Mouse (Mus musculus): ENCODE data around the gene Il4ra.

Gene Il4ra

DNA sequence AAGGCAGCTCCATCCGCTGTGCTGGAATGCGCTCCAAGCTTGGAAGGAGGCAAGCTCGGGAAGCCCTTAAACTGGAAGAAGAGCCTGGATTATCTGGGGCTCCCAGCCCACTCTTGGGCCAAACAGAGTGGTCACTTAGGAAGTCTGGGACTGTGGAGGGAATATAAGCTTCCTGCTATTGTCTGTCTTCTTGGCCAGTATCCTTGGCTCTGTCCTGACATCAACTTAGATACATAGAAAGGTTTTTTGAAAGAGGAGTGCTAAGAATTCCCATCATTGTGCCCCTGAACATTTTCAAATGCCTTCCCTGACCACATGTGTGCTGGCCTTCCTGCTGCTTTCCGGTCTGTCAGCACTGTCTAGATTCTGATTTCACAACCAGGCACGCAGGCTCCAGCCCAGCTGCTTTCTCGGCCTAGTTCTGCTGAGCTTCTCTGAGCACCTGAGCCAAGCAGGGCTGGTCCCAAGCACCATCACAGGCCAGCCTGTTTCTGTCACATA, 989 bp upstream of the Il4ra start:
- no peak for DNase-seq

DNA sequence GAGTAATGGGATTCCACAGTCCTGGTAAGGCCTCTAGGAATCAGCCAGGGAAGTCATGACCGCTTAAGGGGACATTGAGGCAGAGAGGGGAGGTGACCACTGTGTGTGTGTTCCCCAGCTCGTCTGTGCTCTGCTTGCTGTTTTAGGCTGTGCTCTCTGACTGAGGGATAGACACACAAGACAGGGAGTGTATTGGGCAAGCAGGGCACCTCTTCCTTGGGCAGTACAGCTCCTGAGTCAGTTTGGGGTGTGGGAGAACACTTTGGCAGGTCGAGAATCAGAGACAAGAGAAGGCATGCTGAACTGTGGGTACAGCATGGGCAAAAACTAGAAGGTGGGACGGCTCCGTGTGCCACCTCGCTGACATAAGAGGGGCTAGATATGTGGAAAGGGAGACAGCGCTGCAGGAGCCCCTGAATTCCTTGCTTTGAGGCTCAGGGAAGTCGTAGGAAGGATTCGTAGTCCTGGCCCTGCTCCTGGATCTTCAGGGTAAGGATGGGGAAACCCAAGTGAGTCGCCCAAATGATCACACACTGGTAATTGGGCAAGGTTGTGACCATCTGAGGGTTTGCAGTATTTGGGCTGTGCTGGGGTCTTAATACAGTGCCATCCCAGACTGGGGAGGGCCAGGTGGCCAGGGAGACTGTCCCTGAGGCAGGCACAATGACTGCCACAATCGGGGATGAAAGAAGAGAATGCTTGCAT, 1.1 kb downstream of the Il4ra start:
- no peak for DNase-seq

- no peak for DNase-seq
Measured at GRCm38 (mm10) chr7:125553653-125554428, 1.9 kb downstream of the Il4ra start.

DNA sequence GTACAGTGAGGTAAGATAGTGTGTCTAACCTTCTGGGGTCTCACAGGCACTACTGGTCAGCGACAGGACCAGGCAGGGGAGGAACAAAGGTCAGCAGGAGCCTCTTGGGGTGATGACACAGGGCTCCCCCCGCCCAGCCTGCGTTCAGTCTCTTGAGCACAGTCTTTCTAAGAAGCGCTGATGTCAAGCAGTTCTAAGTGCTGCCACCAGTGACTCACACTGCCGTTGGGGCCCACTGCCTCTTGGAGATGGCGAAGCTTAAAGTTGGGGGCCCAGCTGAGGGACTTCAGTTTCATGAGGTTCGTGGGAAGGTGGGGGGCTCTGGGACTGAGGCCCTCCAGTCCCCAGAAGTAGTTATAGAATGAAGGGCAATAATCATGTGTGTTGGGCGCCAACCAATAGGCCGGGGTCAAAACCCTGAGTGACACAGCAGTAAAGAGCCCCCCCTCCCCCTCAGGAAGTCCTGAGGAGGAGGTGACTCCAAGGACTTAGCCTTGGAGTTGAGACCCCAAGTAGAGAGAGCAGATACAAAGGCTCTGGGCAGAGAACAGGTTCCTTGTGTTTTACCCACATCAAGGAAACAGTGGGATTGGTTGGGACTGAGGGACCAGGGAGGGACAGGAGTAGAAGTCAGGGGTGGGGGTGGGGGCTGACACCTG, 2.7 kb downstream of the Il4ra start:
- no peak for DNase-seq

DNA sequence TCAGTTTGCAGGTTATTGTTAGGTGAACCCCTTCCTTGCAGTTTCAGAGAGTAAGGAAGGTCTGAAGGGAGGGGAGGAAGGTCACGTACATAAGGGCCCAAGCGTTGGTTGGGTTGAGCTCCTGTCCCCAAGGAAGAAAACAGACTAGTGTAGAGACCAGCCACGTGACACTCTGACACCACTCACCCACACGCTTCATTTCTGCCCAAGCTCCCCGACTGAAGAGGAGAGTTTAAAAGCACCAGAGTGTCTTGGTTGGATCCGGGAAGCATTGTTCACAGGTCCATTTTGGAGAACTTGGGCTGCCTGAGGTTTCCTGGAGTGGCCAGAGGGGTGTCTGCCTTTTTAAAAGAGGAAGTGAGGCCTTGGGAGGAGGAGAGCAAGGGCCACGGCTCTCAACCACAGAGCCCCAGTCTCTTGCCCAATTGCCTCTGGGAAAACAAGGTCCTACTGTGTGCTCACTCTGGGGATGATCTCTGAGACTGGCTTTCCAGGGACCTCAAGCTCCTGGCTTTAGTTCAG, 3.5 kb downstream of the Il4ra start:
- DNase-seq, result no peak

DNA sequence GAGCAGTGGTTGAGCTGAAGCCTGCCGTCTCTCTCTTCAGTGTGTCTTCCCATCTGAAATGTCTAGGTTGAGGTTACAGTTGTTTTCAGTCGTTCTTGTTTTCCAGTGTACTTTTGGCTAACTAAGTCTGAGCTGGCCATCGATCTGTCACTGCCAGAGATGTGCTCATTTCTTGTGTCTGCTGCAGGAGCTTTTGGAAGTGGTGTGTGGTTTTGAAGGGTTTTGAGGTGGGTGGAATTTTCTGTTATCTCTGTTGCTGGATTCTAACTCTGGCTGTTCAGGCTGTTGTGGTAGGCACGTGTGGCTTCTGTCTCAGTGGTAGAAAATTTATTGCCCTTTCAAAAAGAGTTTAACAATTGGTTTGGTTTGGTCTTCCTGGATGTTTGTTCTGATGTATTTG, 4.2 kb downstream of the Il4ra start:
- no peak for DNase-seq

DNA sequence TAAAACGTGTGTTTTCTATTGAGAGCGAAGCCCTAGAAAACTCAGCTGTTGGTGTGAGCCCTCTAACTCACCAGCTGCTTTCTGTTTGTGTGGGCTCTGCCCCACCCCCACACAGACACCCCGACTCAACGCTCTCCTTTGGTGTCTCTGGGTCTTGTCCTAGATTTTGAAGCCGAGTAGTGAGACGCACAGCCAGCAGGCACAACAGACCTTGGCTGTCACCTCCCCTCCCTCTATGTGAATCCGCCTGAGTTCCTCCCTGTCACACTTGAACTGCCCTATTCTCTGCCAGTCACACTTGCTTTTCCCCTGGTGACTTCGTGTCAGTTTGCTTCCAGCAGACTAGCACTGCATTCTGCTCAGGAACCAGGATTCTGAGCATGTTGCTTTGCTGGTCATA, 4.9 kb downstream of the Il4ra start:
- DNase-seq, result no peak

GRCm38 (mm10) chr7:125558401-125558945, 6.6 kb downstream of the Il4ra start:
- DNase-seq, result no peak

GRCm38 (mm10) chr7:125558997-125559396, 7.1 kb downstream of the Il4ra start:
- no peak for DNase-seq

- DNase-seq, result no peak
Measured at GRCm38 (mm10) chr7:125559537-125559936, 7.6 kb downstream of the Il4ra start.

- peak; percentile 42 to 45 for DNase-seq
Measured at GRCm38 (mm10) chr7:125560146-125560785, 8.3 kb downstream of the Il4ra start.

DNA sequence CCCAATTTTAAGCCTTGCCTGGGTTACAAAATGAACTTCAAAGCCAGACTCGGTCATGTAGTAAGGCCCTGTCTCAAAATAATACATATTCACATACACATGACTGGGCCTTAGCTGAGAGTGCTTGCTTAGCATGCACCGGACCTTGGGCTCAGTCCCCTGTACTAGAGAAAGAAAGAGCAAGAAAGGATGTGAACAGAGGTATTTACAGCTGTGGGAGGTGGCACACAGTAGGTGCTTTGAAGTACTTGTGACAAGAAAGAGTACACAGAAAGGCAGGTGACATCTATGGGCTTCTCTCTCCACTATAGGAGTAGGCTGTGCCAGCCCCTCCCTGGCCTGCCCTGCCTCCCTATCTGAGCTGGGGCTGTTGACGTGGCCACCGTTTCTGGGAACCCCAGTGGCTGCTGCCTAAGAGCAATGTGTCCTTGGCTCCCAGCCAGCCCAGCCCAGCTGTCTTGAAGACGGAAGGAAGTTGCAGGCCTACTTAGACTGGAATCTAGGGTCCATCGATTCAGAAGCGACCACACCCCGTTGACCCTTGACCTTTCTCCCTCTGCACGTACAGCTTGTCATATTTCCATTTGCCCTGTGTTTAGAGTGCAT, 9.3 kb downstream of the Il4ra start:
- DNase-seq, result peak in 1 of 2 experiments; percentile 35

- DNase-seq, result no peak
Measured at GRCm38 (mm10) chr7:125562413-125562812, 10.5 kb downstream of the Il4ra start.

DNA sequence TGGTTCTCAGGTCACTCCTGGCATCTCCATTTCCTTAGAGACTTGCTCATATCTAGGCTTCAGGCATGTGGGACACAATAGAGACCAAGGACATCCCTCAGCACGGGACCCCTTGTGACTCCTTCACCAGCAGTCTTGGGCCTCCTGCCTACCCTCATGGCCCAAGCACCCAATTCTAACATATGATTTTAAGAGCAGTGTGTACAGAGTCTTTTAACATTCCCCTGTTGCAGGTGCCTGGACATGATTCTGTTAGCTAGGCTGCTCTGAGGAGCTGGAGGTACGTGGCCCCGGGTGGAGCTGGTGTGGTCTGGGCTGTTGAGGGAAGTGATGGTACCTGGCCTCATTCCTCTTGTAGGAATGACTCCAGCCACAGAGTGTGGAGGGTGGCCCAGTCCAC, 11.2 kb downstream of the Il4ra start:
- no peak for DNase-seq

DNA sequence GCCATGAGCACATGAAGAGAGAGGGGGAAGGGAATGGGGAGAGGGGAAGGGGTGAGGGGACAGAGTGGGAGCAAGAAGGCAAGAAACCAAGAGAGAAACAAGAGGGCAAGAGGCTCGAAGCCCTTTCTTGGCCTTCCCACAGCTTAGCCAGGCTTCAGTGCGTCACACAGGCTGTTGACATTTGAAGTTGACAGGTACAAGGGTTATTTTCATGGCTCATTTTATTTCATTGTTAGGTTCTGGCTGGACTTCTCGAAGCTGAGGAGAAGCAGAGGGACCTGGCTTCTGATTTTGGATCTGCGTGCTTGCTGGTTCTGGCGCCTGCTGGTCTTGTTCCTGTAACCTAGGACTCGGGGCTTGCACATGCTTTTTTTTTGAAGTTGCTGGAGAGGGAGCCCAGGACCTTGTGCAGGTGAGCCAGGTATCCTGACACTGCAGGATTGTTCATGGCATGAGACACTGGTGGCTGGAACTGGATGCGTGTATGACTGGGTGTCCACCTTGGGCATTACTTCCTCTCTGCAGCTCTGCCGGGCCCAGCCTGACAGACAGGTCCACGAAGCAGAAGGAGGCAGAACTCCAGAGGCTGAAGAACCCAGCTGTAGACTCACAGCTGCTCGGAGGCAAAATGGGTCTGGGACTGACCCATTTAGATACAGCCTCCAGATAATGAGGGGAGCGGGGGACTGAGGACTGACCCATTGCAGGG, 12.6 kb downstream of the Il4ra start:
- no peak for DNase-seq

GRCm38 (mm10) chr7:125565516-125566285, 13.8 kb downstream of the Il4ra start:
- no peak for DNase-seq

- no peak for DNase-seq
Measured at GRCm38 (mm10) chr7:125566420-125566819, 14.5 kb downstream of the Il4ra start.

DNA sequence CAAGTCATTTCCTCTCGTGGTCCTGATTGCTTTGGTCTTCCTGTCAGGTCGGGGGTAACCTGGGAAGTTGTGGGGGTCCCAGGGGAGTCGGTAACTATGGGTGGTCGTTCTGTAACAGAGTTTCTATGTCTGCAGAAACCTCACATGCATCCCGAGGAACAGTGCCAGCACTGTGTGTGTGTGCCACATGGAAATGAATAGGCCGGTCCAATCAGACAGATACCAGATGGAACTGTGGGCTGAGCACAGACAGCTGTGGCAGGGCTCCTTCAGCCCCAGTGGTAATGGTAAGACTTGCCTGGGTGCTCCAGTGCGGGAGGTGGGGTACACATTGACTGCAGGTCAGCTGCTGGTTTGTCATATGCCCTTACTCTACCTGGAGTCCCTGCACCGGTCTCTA, 17.0 kb downstream of the Il4ra start:
- DNase-seq, result no peak

GRCm38 (mm10) chr7:125571891-125572290, 20.0 kb downstream of the Il4ra start:
- no peak for DNase-seq

DNA sequence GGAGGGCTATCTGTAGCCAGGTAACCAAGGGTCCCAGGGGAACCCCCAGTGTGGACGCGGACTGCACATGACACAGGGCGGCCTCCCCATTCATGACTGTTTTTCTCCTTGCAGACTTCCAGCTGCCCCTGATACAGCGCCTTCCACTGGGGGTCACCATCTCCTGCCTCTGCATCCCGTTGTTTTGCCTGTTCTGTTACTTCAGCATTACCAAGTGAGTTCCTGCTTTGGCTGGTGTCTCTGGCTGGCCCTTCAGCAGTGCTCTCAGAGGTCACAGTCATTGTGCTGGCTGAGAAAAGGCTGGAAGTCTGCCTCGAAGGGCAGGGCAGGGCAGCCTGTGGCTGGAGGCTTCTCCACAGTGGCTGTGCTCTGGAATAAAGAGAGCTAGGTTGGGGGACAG, 20.8 kb downstream of the Il4ra start:
- no peak for DNase-seq

DNA sequence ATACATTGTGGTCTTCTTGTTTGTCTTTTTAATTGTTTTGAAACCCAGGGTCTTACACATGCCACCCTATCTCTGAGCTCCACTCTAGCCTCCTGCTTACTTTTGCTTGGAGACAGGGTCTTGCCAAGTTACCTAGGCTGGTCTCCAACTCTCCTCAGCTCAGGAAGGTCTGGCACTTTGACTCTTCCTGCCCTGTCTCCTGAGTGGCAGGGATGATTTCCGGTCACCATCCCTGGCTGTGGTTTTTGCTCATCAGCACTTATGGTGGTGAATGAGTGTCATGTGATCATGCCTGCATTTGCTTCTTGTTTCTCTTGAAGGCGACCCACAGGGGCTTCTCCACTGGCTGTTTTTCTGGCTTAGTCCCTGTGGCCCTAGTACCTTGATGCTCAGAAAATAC, 21.9 kb downstream of the Il4ra start:
- DNase-seq, result no peak
